Mouse (Mus musculus) bone marrow, adult 2 months (tissue): ENCODE results near the gene Tjap1. TPM values are rescaled to one million over a fixed set of nuclear protein-coding genes. Genes with fewer than 3 reads are reported as not detected.
A peak's percentile ranks its signal among the peaks of the same experiment; 100 is the strongest.

ENCODE experiments used
- H3K27ac ChIP-seq: fragments of 200-500 bp; 2 replicates; pipeline ENCODE4 v1.5.1; 2012; ENCODE audit warnings: low read depth, mild to moderate bottlenecking, control low read depth, inconsistent platforms, low read length; ENCODE audit not compliant: control insufficient read depth, poor library complexity, insufficient read depth
- H3K4me1 ChIP-seq: fragments of 200-500 bp; 2 replicates; pipeline ENCODE4 v1.6.1; 2011; ENCODE audit warnings: low read length; ENCODE audit not compliant: control insufficient read depth, insufficient read depth
- H3K4me3 ChIP-seq: fragments of 200-500 bp; replicated peaks from 2 replicates; pipeline ENCODE3; 2011; ENCODE audit warnings: mild to moderate bottlenecking, low read depth, low read length, control low read depth; ENCODE audit not compliant: control insufficient read depth
- CTCF ChIP-seq: fragments of 200-500 bp; IDR thresholded peaks from 2 replicates; pipeline ENCODE4 v1.5.1; 2011; ENCODE audit warnings: low read length, control low read depth; ENCODE audit not compliant: control insufficient read depth, insufficient read depth
- POLR2A ChIP-seq: fragments of 200-500 bp; IDR thresholded peaks from 2 replicates; pipeline ENCODE4 v1.6.1; 2011; ENCODE audit warnings: low read depth, mild to moderate bottlenecking, control low read depth, low read length, borderline replicate concordance; ENCODE audit not compliant: control insufficient read depth
- WGBS: fragments of 180-500 bp; shearing (Covaris S2); methylation state at CpG from one replicate; pipeline ENCODE4 v1.1.7; 2018; 5-methylcytosine and 5-hydroxymethylcytosine counted together
- polyA plus RNA-seq: library from polyadenylated mRNA; stranded (reverse); fragments of >200 nt; gene quantifications from 2 replicates; pipeline ENCODE4 v1.2.4, GENCODE M21; 2011; ENCODE audit warnings: low replicate concordance; ENCODE audit not compliant: missing spikeins, insufficient read depth, insufficient read length

Tjap1 gene
- polyA plus RNA-seq, 1 experiment: 28.9 TPM

DNA sequence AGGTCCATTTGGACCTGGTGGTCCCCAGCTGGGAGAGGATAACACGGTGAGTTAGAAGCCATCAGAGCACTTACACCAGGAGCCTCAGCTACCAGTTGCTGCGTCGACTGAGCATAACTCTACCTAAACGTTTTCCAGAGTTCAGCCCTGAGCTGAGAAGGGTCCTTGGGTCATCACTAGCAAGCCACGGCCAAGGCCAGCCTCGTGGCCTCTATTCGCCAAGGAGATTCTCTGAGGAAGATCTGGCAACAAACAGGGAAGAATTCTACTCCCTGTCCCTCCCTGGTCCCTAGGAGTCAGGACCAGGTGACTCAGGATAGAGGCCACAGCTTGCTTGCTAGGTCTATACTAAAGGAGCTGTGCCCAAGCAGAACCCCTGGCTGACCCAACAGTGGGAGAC lies 15.3 kb downstream of the Tjap1 start:
- no peak for TF ChIP-seq CTCF
- TF ChIP-seq POLR2A: no peak
- WGBS: 89% methylated on average over 7 of the region's 7 CpGs
- no peak overlapping the region for H3K4me3 ChIP-seq
- H3K27ac ChIP-seq: no peak overlapping the region
- no peaks in the 10 kb centered on the region for H3K4me1 ChIP-seq

DNA sequence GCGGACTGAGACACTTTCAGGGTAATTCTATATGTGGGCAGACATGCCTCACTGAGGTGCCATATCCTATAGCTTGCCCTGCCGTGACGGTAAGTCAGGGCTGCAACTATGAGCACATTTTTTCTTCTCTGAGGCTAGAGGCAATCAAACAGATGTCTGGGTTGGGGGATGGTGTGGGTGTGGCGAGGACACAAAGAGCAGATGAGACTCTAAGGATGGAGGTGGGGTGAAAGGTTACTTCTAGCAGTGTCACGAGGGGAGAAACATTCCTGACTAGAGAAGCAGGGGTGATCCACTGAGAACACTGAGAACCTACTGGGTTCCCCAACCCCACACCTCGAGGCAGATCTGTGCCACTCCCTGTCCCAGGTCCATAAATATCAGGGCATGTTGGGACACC lies 15.8 kb downstream of the Tjap1 start:
- no peak for TF ChIP-seq CTCF
- no peak for TF ChIP-seq POLR2A
- 86% methylated on average over 6 of the region's 6 CpGs for WGBS
- Histone ChIP-seq H3K4me1 (no peaks in the 10 kb centered on the region), H3K4me3 (no peak overlapping the region), H3K27ac (no peak overlapping the region)

DNA sequence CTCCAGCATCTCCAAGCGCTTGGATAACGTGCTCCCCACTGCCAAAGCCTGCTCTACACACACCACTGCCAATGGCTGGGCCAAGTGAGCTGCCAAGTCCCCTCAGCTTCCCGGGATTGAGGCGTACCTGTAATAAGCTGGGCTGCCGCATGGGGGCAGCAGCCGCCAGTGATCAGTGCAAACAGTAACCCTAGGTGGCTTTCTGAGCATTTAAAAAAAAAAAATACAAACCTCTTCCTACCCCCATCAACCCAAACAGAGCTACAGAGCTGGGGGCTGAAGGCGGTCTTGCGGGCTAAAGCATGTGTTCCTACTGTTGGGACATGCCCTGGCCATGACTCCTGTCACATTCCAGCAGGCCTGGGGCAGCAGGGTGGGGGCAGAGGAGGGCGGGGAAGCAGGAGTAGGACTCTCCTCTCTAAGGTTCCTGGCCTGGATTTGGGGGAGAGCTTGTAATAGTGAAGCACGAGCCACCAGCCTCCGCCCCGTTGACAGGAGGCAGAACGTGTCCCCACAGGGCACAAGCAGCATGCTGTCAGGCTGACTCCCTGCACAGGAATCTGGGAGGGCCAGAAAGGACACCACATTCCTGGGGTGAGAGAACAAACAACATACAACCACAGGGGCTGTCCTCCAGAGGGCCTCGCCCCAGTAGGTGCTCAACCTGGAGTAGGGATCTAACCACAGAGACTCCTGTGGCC lies 16.8 kb downstream of the Tjap1 start:
- 47% methylated on average over 14 of the region's 14 CpGs for WGBS
- no peak overlapping the region for H3K4me3 ChIP-seq
- TF ChIP-seq POLR2A (no peak), CTCF (peak; percentile 85)
- no peaks in the 10 kb centered on the region for H3K4me1 ChIP-seq
- H3K27ac ChIP-seq: no peak overlapping the region

DNA sequence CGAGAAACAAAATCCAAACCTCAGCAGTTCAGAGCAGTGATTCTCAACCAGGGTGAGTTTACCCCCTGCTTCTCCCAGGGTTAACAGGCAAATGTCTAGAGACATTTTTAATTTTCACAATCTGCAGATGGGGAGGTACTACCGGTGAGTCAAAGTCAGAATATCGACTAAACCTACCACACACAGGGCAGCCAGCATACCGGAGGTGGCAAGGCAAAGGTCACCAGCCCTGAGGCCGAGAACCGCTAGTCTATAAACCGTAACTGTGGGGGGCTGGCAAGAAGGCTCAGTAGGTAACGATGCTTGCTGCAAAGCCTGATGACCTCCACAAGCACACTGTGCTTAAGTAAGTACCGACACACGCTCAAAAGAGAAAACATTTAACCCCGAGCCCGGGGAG lies 17.3 kb downstream of the Tjap1 start:
- no peak overlapping the region for H3K27ac ChIP-seq
- no peak for TF ChIP-seq CTCF
- TF ChIP-seq POLR2A: no peak
- WGBS: 87% methylated on average over 12 of the region's 12 CpGs

DNA sequence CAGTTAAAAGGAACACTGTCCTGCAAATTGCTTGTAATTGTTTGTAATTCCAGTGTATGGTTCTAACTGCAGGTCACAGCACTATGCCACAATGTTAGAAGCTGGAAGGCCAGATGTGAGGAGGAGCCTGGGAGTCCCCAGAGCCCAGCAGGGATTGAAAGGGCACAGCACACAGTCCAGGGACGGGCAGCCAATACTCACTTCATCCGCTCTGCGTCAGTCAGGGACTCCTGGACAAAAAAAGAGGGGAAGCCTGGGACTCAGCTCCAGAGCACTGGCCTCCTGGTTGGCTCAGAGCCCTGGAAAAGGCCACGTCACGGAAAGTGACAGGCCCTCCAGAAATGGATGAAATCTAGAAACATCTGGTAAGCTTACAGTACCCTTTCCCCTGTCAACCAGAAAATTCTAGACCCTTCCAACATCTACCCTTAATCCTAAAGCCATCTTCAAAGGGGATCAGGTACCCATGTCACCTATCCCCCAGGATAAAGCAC lies 20.6 kb downstream of the Tjap1 start:
- 91% methylated on average over 5 of the region's 5 CpGs for WGBS
- H3K4me1 ChIP-seq: no peaks in the 10 kb centered on the region
- no peak for TF ChIP-seq CTCF
- no peak for TF ChIP-seq POLR2A

More for the DNA sequence above, 17.3 kb downstream of the Tjap1 start:
- no peaks in the 10 kb centered on the region for H3K4me1 ChIP-seq
- H3K4me3 ChIP-seq: no peak overlapping the region

GRCm38 (mm10) chr17:46259675-46260074 lies 23.2 kb downstream of the Tjap1 start:
- no peak overlapping the region for H3K27ac ChIP-seq
- H3K4me1 ChIP-seq: no peaks in the 10 kb centered on the region
- no peak for TF ChIP-seq CTCF
- TF ChIP-seq POLR2A: no peak
- 85% methylated on average over 17 of the region's 17 CpGs for WGBS
- no peak overlapping the region for H3K4me3 ChIP-seq

More for the DNA sequence above, 20.6 kb downstream of the Tjap1 start:
- H3K4me3 ChIP-seq: no peak overlapping the region
- H3K27ac ChIP-seq: no peak overlapping the region

DNA sequence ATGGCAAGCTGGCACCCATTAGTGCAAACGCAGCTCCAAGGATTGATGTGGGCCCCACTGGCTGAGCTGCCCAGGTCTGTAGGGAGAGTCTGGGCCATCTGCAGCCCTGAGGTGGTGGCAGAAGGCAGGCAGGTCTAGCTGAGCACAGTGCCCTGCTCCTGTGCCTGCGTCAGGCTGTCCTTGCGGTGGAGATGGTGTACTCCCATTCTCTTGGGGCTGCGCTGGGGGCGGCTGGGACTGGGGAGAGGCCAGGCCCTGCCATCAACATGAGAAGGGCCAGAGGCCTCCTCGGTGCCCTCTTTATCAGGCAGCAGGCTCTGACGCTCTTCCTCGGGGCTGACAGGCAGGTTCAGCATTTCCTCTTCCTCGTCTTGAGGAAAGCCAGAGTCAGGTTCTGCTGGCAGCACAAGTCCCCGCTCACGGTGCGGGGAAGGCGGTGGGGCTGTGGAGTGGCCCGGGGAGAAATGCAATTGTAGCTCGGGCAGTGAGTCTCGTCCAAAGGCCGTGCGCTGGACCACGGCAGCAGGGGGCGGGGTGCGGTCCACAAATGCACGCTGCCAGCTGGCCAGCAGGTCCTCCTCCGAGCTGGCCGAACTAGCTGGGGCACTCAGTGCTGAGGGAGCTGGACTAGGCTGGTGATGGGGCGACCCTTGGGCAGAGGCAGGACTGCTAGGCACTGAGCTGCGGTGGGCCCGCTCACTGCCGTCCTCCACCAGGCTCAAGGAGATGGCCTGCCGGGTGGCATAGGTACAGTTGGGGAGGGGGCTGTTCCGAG lies 24.4 kb downstream of the Tjap1 start:
- WGBS: 88% methylated on average over 30 of the region's 30 CpGs
- TF ChIP-seq POLR2A: no peak
- TF ChIP-seq CTCF: no peak
- Histone ChIP-seq H3K4me3 (no peak overlapping the region), H3K4me1 (no peaks in the 10 kb centered on the region; the same call in 1 of the 2 replicates), H3K27ac (no peak overlapping the region)

DNA sequence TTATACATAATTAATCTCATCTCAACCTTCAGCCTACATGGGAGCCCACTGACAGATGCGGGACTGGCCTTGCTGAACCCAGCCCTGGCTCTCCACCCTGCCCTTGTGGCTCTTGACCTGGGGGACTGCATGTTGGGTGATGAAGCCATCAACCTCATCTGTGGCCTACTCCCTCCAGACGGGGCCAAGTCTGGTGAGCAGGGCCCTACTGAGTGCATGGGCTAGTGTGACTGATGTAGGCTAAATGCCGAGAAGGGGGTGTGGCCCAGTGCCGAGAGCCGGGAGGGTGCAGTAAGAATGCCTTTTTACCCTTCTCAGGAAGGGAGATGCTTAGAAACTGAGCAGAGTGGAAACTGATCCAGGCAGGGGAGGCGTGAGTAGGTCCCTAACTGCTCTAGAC lies 27.7 kb downstream of the Tjap1 start:
- TF ChIP-seq POLR2A: 0 out of 2 replicates have a peak, but pooled peaks have one; percentile 13
- no peak for TF ChIP-seq CTCF
- no peak overlapping the region for H3K27ac ChIP-seq
- WGBS: 52% methylated on average over 6 of the region's 6 CpGs
- H3K4me3 ChIP-seq: no peak overlapping the region
- H3K4me1 ChIP-seq: no peaks in the 10 kb centered on the region; the same call in 1 of the 2 replicates
